Mouse (Mus musculus) myocyte (in vitro differentiated cells): Measurements from ENCODE around the gene Slc35f4. TPM values are rescaled to one million over a fixed set of nuclear protein-coding genes. Genes with fewer than 3 reads are reported as not detected.

Experiments used
- H3K27me3 ChIP-seq: one replicate; pipeline ENCODE4 v1.6.1; 2011; ENCODE audit not compliant: control insufficient read depth, insufficient read depth, insufficient read length
- H3K36me3 ChIP-seq: one replicate; pipeline ENCODE4 v1.6.1; 2011; ENCODE audit not compliant: control insufficient read depth, insufficient read depth
- H3K4me2 ChIP-seq: one replicate; pipeline ENCODE4 v1.6.1; 2011; ENCODE audit warnings: low read depth, control low read depth
- H3K4me3 ChIP-seq: one replicate; pipeline ENCODE4 v1.5.1; 2011; ENCODE audit warnings: mild to moderate bottlenecking, control low read depth, moderate library complexity
- H3K79me2 ChIP-seq: one replicate; pipeline ENCODE4 v1.6.1; 2011; ENCODE audit not compliant: control insufficient read depth, insufficient read depth
- H3ac ChIP-seq: one replicate; pipeline ENCODE4 v1.6.1; 2011; ENCODE audit not compliant: control insufficient read depth, insufficient read length
- CEBPB ChIP-seq: IDR thresholded peaks from 2 replicates; pipeline ENCODE4 v1.6.1; 2011; ENCODE audit warnings: mild to moderate bottlenecking, moderate library complexity; ENCODE audit not compliant: poor library complexity, insufficient read depth, severe bottlenecking
- E2F4 ChIP-seq: IDR thresholded peaks from one replicate; pipeline ENCODE4 v1.6.1; 2011; ENCODE audit warnings: mild to moderate bottlenecking, control low read depth, moderate library complexity; ENCODE audit not compliant: insufficient read depth
- MAX ChIP-seq: IDR thresholded peaks from one replicate; pipeline ENCODE4 v1.6.1; 2011; ENCODE audit warnings: low read depth, mild to moderate bottlenecking, control low read depth
- MYOD1 ChIP-seq, 3 experiments: IDR thresholded peaks; one replicate each; pipeline ENCODE4 v1.6.1; 2011; ENCODE audit warnings: control low read depth in 2 of 3, low read depth in 2 of 3, mild to moderate bottlenecking in 2 of 3, moderate library complexity in 1 of 3; ENCODE audit not compliant: insufficient read length in 2 of 3, control insufficient read depth in 1 of 3
- MYOG ChIP-seq, 3 experiments: IDR thresholded peaks; one replicate each; pipeline ENCODE4 v1.6.1; 2011; ENCODE audit warnings: control low read depth in 2 of 3, low read depth in 2 of 3, mild to moderate bottlenecking in 2 of 3; ENCODE audit not compliant: insufficient read length in 2 of 3, control insufficient read depth in 1 of 3, insufficient read depth in 1 of 3
- POLR2A ChIP-seq: IDR thresholded peaks from one replicate; pipeline ENCODE4 v1.6.1; 2011; ENCODE audit warnings: low read depth, mild to moderate bottlenecking, control low read depth, moderate library complexity; ENCODE audit not compliant: insufficient read length
- POLR2AphosphoS2 ChIP-seq: IDR thresholded peaks from one replicate; pipeline ENCODE4 v1.6.1; 2011; ENCODE audit warnings: low read depth, control low read depth; ENCODE audit not compliant: insufficient read length
- REST ChIP-seq: IDR thresholded peaks from one replicate; pipeline ENCODE4 v1.6.1; 2011; ENCODE audit warnings: mild to moderate bottlenecking, control low read depth, moderate library complexity; ENCODE audit not compliant: insufficient read depth, insufficient read length
- SRF ChIP-seq: IDR thresholded peaks from one replicate; pipeline ENCODE4 v1.6.1; 2011; ENCODE audit warnings: low read depth; ENCODE audit not compliant: control insufficient read depth, insufficient read length
- TCF12 ChIP-seq: IDR thresholded peaks from one replicate; pipeline ENCODE4 v1.6.1; 2011; ENCODE audit warnings: mild to moderate bottlenecking, control low read depth; ENCODE audit not compliant: poor library complexity, insufficient read depth, severe bottlenecking
- TCF3 ChIP-seq: IDR thresholded peaks from one replicate; pipeline ENCODE4 v1.6.1; 2011; ENCODE audit warnings: low read depth, control low read depth; ENCODE audit not compliant: insufficient read length
- USF1 ChIP-seq: IDR thresholded peaks from one replicate; pipeline ENCODE4 v1.6.1; 2011; ENCODE audit warnings: low read depth, mild to moderate bottlenecking, control low read depth, moderate library complexity
- polyA plus RNA-seq: library from polyadenylated mRNA; unstranded; fragments of >200 nt; fragmentation: generic; extraction: Trizol; gene quantifications from one replicate; pipeline ENCODE4 v1.2.1, GENCODE M21; 2012; ENCODE audit warnings: missing spikeins

Gene Slc35f4
- polyA plus RNA-seq, 1 experiment: not detected

- Histone ChIP-seq H3K36me3 (no peaks in the 10 kb centered on the region), H3K79me2 (no peaks in the 10 kb centered on the region), H3K4me2 (no peak overlapping the region), H3K4me3 (no peak overlapping the region), H3ac (no peak overlapping the region), H3K27me3 (no peaks in the 10 kb centered on the region)
- TF ChIP-seq TCF12 (no peak), MYOG (IDR thresholded peaks at IDR 0.05; ENCODE audit: control insufficient read depth in 1 of 3, insufficient read depth in 1 of 3, insufficient read length in 2 of 3, low read depth in 2 of 3) (no peak), REST (no peak), POLR2AphosphoS2 (no peak), E2F4 (no peak), USF1 (no peak), MAX (no peak), SRF (no peak), CEBPB (no peak), MYOD1 (IDR thresholded peaks at IDR 0.05; ENCODE audit: control insufficient read depth in 1 of 3, insufficient read length in 2 of 3, low read depth in 2 of 3) (no peak)
Measured at GRCm38 (mm10) chr14:49454283-49454914, 71.4 kb downstream of the Slc35f4 start.

DNA sequence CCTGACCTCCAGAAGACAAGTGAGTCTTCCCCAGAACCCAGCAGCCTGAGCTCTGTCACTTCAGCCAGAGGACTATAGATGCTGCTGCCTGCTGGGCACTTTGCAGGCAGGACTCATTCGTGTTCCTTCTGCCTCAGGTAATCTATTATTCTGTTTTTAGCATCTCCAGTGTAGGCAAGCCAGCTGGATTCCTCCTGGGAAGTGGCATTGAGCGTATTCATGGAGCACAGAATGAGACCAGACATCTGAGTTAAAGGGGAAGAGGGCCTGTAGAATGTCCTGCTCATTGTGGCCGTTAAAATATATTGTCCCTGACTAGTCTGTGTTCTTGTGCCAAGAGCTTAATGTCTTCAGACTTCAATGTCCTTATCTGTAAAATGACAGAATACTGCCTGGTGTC is 72.1 kb downstream of the Slc35f4 start:
- H3K4me3 ChIP-seq: no peak overlapping the region
- H3K79me2 ChIP-seq: no peaks in the 10 kb centered on the region
- H3K27me3 ChIP-seq: no peaks in the 10 kb centered on the region
- no peak overlapping the region for H3K4me2 ChIP-seq
- TF ChIP-seq MYOG (IDR thresholded peaks at IDR 0.05; ENCODE audit: control insufficient read depth in 1 of 3, insufficient read depth in 1 of 3, insufficient read length in 2 of 3, low read depth in 2 of 3) (no peak), MYOD1 (IDR thresholded peaks at IDR 0.05; ENCODE audit: control insufficient read depth in 1 of 3, insufficient read length in 2 of 3, low read depth in 2 of 3) (no peak), REST (no peak), CEBPB (no peak), POLR2A (no peak)
- no peaks in the 10 kb centered on the region for H3K36me3 ChIP-seq
- no peak overlapping the region for H3ac ChIP-seq

DNA sequence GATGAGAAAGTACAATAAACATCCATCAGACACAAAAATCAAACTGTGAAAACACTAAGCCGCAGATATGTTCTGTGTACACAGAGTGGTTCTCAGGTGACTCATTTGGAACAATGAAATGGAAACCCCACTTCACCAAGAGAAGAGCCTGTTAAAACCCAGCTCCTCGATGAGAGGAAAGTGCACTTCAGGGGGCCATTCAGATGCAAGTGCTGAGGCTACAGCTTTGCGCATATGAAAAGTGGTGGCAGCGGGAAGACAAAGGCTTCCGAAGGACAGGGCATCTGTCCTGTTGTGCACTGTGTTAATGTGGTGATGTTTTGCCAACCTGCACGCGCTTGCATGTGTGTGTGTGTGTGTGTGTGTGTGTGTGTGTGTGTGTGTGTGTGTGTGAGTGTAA is 78.2 kb downstream of the Slc35f4 start:
- H3K27me3 ChIP-seq: no peaks in the 10 kb centered on the region
- no peak overlapping the region for H3K4me3 ChIP-seq
- no peaks in the 10 kb centered on the region for H3K36me3 ChIP-seq
- TF ChIP-seq CEBPB: no peak
- no peak for TF ChIP-seq MAX
- no peak for TF ChIP-seq MYOG (IDR thresholded peaks at IDR 0.05; ENCODE audit: control insufficient read depth in 1 of 3, insufficient read depth in 1 of 3, insufficient read length in 2 of 3, low read depth in 2 of 3)
- TF ChIP-seq POLR2AphosphoS2: no peak
- no peak for TF ChIP-seq REST
- TF ChIP-seq MYOD1 (IDR thresholded peaks at IDR 0.05; ENCODE audit: control insufficient read depth in 1 of 3, insufficient read length in 2 of 3, low read depth in 2 of 3): no peak
- no peak for TF ChIP-seq TCF3
- TF ChIP-seq POLR2A: no peak
- no peak for TF ChIP-seq SRF
- TF ChIP-seq USF1: no peak
- TF ChIP-seq E2F4: no peak
- TF ChIP-seq TCF12: no peak
- no peaks in the 10 kb centered on the region for H3K79me2 ChIP-seq
- H3K4me2 ChIP-seq: no peak overlapping the region
- H3ac ChIP-seq: no peak overlapping the region

DNA sequence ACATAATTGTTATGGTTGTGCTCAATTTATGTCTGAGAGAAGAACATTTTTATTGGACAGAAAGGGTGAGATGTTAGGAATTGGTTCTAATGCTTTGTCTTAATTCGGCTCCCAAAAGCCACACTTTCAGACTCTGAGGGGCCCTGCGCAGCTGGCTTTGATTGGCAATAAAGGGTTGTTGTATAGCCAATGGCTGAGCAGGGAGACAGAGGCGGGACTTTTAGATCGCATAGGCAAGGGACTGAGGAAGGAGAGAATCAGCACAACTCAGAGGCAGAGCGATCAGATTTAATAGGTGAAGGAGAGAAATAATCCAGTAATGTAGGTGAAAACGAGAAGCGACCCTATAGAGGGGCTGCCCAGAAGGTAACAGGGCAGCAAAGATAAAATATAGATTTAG is 79.4 kb downstream of the Slc35f4 start:
- H3K36me3 ChIP-seq: no peaks in the 10 kb centered on the region
- TF ChIP-seq POLR2A: no peak
- no peaks in the 10 kb centered on the region for H3K27me3 ChIP-seq
- H3K4me3 ChIP-seq: no peak overlapping the region
- no peaks in the 10 kb centered on the region for H3K79me2 ChIP-seq
- H3K4me2 ChIP-seq: no peak overlapping the region
- H3ac ChIP-seq: no peak overlapping the region

DNA sequence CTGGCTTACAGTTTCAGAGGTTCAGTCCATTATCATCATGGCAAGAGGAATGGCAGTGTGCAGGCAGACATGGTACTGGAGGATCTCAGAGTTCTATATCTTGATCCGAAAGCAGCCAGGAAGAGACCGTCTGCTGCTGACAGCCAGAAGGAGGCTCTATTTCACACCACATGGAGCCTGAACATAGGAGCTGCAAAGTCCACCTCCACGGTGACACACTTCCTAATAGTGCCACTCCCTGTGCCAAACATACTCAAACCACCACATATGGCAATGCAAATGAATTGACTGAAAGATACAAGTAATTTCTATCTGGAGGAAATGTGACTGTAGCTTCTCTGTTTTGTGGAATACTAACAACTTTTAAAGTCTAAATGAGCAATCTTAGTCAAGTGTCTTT is 89.0 kb downstream of the Slc35f4 start:
- no peak overlapping the region for H3ac ChIP-seq
- no peaks in the 10 kb centered on the region for H3K79me2 ChIP-seq
- H3K36me3 ChIP-seq: no peaks in the 10 kb centered on the region
- no peak overlapping the region for H3K4me3 ChIP-seq
- no peak overlapping the region for H3K4me2 ChIP-seq
- TF ChIP-seq TCF3 (no peak), SRF (no peak), POLR2AphosphoS2 (no peak)
- no peaks in the 10 kb centered on the region for H3K27me3 ChIP-seq
